In the genomic region with DNA sequence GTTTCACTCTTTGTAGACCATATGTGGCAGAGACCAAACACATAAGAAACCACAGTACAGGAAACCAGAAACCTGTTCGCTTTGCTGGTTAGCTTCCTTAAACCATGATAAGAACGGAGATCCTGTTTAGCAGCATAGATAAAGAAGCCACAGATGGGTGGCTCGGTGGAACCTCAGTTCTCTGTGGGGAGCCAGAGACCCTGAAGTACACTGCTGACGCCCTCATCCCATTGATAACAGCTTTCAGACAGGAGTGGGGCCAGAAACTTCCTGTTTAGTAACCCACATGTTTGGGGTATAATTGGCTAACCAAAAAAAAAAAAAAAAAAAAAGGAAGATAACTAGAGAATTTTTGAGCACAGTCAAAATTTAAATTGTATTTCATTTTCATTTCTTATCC, we compare ENCODE assay signal across 33 mouse cellular contexts.
DNase-seq lines count a peak whose midpoint lies in the region; ATAC-seq and TF ChIP-seq lines count a peak whose summit lies in the region.
"Had no signal": no experiment of that assay in that cellular context is flagged by ENCODE, and none has a peak within 500 bp of the region (broad histone marks: within the 10 kb centered on the region; RNA-seq: fewer than 3 reads in every experiment).

No protein-coding gene starts in this region.

- no peaks in the 10 kb centered on the region for H3K27me3 ChIP-seq in G1E (ENCODE audit: insufficient read depth, low read length)
- no peaks in the 10 kb centered on the region for H3K27me3 ChIP-seq in embryonic facial prominence, embryonic 10.5 days (replicated peaks; ENCODE audit: low read depth, poor library complexity, severe bottlenecking)
- H3K27me3 ChIP-seq: CH12.LX; embryonic facial prominence, embryonic 12.5 days; forebrain, embryonic 15.5 days; heart, embryonic 12.5 days; kidney, embryonic 15.5 days; limb, embryonic 12.5 days; midbrain, embryonic 12.5 days; neural tube, embryonic 13.5 days had no signal

- TF ChIP-seq POLR2A in embryonic fibroblast, embryonic 13.5 days (IDR thresholded peaks at IDR 0.05; ENCODE audit: low read depth, low read length), result no peak

- peak; percentile 99 for DNase-seq in 416B (ENCODE audit: low read depth)
- no peak for DNase-seq in G1E (ENCODE audit: low spot score)
- no peak for DNase-seq in layer of hippocampus, adult 11-12 months (ENCODE audit: low spot score)
- DNase-seq in right cerebral cortex, adult 18-20 months, result no peak
- no peak for DNase-seq in embryonic facial prominence, embryonic 10.5 days (ENCODE audit: low spot score)
- DNase-seq: adrenal gland, postnatal 25 days; cerebellum, adult 18-20 months; gastrocnemius, adult 2 months; gastrocnemius, postnatal 36 days; heart, adult 2 months; heart, postnatal 4 days; kidney, adult 11 months; kidney, postnatal 25 days; lung, adult 2 months; right cerebral cortex, postnatal 25 days; thymus, postnatal 14 days had no signal

- no peaks in the 10 kb centered on the region for H3K36me3 ChIP-seq in G1E (replicated peaks)
- H3K36me3 ChIP-seq in embryonic facial prominence, embryonic 10.5 days (replicated peaks), result peaks cover under 1% of the 10 kb centered on the region; the same call in 1 of the 2 replicates
- H3K36me3 ChIP-seq: forebrain, embryonic 15.5 days; kidney, embryonic 15.5 days; midbrain, embryonic 12.5 days; neural tube, embryonic 13.5 days had no signal

- peaks cover 58% of the 10 kb centered on the region for H3K9me3 ChIP-seq in G1E (replicated peaks)
- no peaks in the 10 kb centered on the region for H3K9me3 ChIP-seq in embryonic facial prominence, embryonic 10.5 days
- H3K9me3 ChIP-seq: embryonic facial prominence, embryonic 12.5 days; forebrain, embryonic 10.5 days; forebrain, embryonic 15.5 days; heart, embryonic 12.5 days; kidney, embryonic 15.5 days; limb, embryonic 12.5 days; midbrain, embryonic 12.5 days; neural tube, embryonic 13.5 days had no signal

- H3K4me3 ChIP-seq in G1E (ENCODE audit: low read depth, low read length), result no peak overlapping the region
- no peak overlapping the region for H3K4me3 ChIP-seq in embryonic fibroblast, embryonic 13.5 days (ENCODE audit: insufficient read depth, low read length)
- no peak overlapping the region for H3K4me3 ChIP-seq in embryonic facial prominence, embryonic 10.5 days
- H3K4me3 ChIP-seq: embryonic facial prominence, embryonic 12.5 days; forebrain, embryonic 10.5 days; forebrain, embryonic 15.5 days; gastrocnemius, adult 2 months; heart, adult 2 months; heart, embryonic 12.5 days; kidney, embryonic 15.5 days; layer of hippocampus, adult 2 months; left cerebral cortex, adult 2 months; limb, embryonic 12.5 days; midbrain, embryonic 12.5 days; myocyte; neural tube, embryonic 13.5 days had no signal

- peak; percentile 24; the same call in 1 of the 2 replicates for ATAC-seq in G1E (ENCODE audit: extremely low read depth, insufficient number of reproducible peaks, low FRiP score, poor library complexity, severe bottlenecking)
- ATAC-seq in megakaryocyte progenitor cell, adult 5-6 weeks (replicated peaks; ENCODE audit: poor library complexity), result peak; percentile 90
- ATAC-seq: forebrain, embryonic 15.5 days; inflammation-experienced regulatory T-cells, adult 6 months had no signal

- 55% methylated on average over 4 of the region's 4 CpGs for WGBS in embryonic facial prominence, embryonic 10.5 days

- TF ChIP-seq CTCF in G1E (IDR thresholded peaks at IDR 0.05; ENCODE audit: low read depth, low read length), result no peak
- TF ChIP-seq CTCF in embryonic fibroblast, embryonic 13.5 days (IDR thresholded peaks at IDR 0.05; ENCODE audit: borderline replicate concordance, insufficient read depth, low read length), result no peak

- peak overlapping the region; percentile 10; the same call in 1 of the 2 replicates for H3K27ac ChIP-seq in embryonic fibroblast, embryonic 13.5 days (ENCODE audit: insufficient read depth, low read length)
- no peak overlapping the region for H3K27ac ChIP-seq in embryonic facial prominence, embryonic 10.5 days (replicated peaks)
- H3K27ac ChIP-seq: embryonic facial prominence, embryonic 12.5 days; forebrain, embryonic 15.5 days; gastrocnemius, adult 2 months; heart, adult 2 months; kidney, embryonic 15.5 days; layer of hippocampus, adult 2 months; left cerebral cortex, adult 2 months; limb, embryonic 12.5 days; macrophage; midbrain, embryonic 12.5 days; stomach, postnatal 0 days had no signal

- no peaks in the 10 kb centered on the region for H3K4me1 ChIP-seq in G1E (ENCODE audit: insufficient read depth, low read depth, low read length)
- H3K4me1 ChIP-seq in embryonic fibroblast, embryonic 13.5 days (ENCODE audit: control insufficient read depth, insufficient read depth, low read length), result peaks cover 4% of the 10 kb centered on the region
- H3K4me1 ChIP-seq in embryonic facial prominence, embryonic 10.5 days, result peaks cover 16% of the 10 kb centered on the region
- H3K4me1 ChIP-seq: embryonic facial prominence, embryonic 12.5 days; kidney, embryonic 15.5 days; limb, embryonic 12.5 days had no signal
